Mouse (Mus musculus) neural tube, embryonic 12.5 days (tissue): Measurements from ENCODE around the gene Bms1. TPM values are rescaled to one million over a fixed set of nuclear protein-coding genes. Genes with fewer than 3 reads are reported as not detected.
A peak's percentile ranks its signal among the peaks of the same experiment; 100 is the strongest.

ENCODE experiments used
- ATAC-seq: fragments of 200-750 bp; cut with Nextera tagmentation; 2 replicates; pipeline ENCODE4 v1.8.0; 2017; ENCODE audit warnings: low read depth, mild to moderate bottlenecking, moderate TSS enrichment, moderate library complexity; ENCODE audit not compliant: low FRiP score
- H3K27ac ChIP-seq: fragments of 300-500 bp; sonication (generic); 2 replicates; pipeline ENCODE4 v1.5.1; 2016
- H3K27me3 ChIP-seq: fragments of 300-500 bp; sonication (generic); replicated peaks from 2 replicates; pipeline ENCODE4 v1.6.1; 2016; ENCODE audit warnings: mild to moderate bottlenecking
- H3K36me3 ChIP-seq: fragments of 300-500 bp; sonication (generic); 2 replicates; pipeline ENCODE4 v1.6.1; 2016; ENCODE audit warnings: mild to moderate bottlenecking
- H3K4me1 ChIP-seq: fragments of 300-500 bp; sonication (generic); 2 replicates; pipeline ENCODE4 v1.6.1; 2016
- H3K4me2 ChIP-seq: fragments of 300-500 bp; sonication (generic); replicated peaks from 2 replicates; pipeline ENCODE4 v1.6.1; 2016; ENCODE audit warnings: mild to moderate bottlenecking
- H3K4me3 ChIP-seq: fragments of 300-500 bp; sonication (generic); 2 replicates; pipeline ENCODE4 v1.5.1; 2016
- H3K9ac ChIP-seq: fragments of 300-500 bp; sonication (generic); 2 replicates; pipeline ENCODE4 v1.6.1; 2016; ENCODE audit warnings: mild to moderate bottlenecking
- H3K9me3 ChIP-seq: fragments of 300-500 bp; sonication (generic); 2 replicates; pipeline ENCODE4 v1.6.1; 2016; ENCODE audit warnings: mild to moderate bottlenecking
- WGBS: fragments of 180-500 bp; shearing (Covaris S2); methylation state at CpG from one replicate; pipeline ENCODE4 v1.1.7; 2016; 5-methylcytosine and 5-hydroxymethylcytosine counted together
- polyA plus RNA-seq: library from polyadenylated mRNA; unstranded; fragments of >200 nt; fragmentation: Nextera tagmentation; extraction: Ambion mirVana; gene quantifications from 2 replicates; pipeline ENCODE4 v1.2.1, GENCODE M21; 2016

The Bms1 gene
- 35.6 and 37.6 TPM in 2 replicates for polyA plus RNA-seq

GRCm38 (mm10) chr6:118419050-118419920 lies at the start of gene Bms1:
Gene Bms1, minus strand, starts transcription at chr6:118419474.
- peak within 1 kb of the TSS; percentile 62 for H3K4me2 ChIP-seq
- peaks cover 28% of the 10 kb centered on the region for H3K36me3 ChIP-seq
- peak within 1 kb of the TSS; percentile 53; the same call in 1 of the 2 replicates for H3K27ac ChIP-seq
- H3K27me3 ChIP-seq = no peaks in the 10 kb centered on the region
- peaks cover 11% of the 10 kb centered on the region for H3K4me1 ChIP-seq
- WGBS = under 1% methylated on average over 67 of the region's 67 CpGs
- H3K9me3 ChIP-seq = no peaks in the 10 kb centered on the region
- H3K9ac ChIP-seq = peak within 1 kb of the TSS; percentile 70
- H3K4me3 ChIP-seq = peak within 1 kb of the TSS; percentile 89
- peak; percentile 98 for ATAC-seq

- H3K27me3 ChIP-seq = no peaks in the 10 kb centered on the region
- ATAC-seq = no peak
- H3K4me3 ChIP-seq = no peak overlapping the region
- no peak overlapping the region for H3K9ac ChIP-seq
- no peaks in the 10 kb centered on the region for H3K4me1 ChIP-seq
- no peaks in the 10 kb centered on the region for H3K9me3 ChIP-seq
- peaks cover 30% of the 10 kb centered on the region for H3K36me3 ChIP-seq
- WGBS = 83% methylated on average over 15 of the region's 15 CpGs
- no peak overlapping the region for H3K4me2 ChIP-seq
- no peak overlapping the region for H3K27ac ChIP-seq
Measured at GRCm38 (mm10) chr6:118462069-118462705, 42.9 kb upstream of the Bms1 start.

- H3K36me3 ChIP-seq = peaks cover 5% of the 10 kb centered on the region; the same call in 1 of the 2 replicates
- H3K9me3 ChIP-seq = no peaks in the 10 kb centered on the region
- no peaks in the 10 kb centered on the region for H3K27me3 ChIP-seq
- H3K4me3 ChIP-seq = no peak overlapping the region
- no peak overlapping the region for H3K4me2 ChIP-seq
- ATAC-seq = no peak
- peaks cover 5% of the 10 kb centered on the region for H3K4me1 ChIP-seq
- WGBS = 95% methylated on average over 1 of the region's 1 CpGs
- no peak overlapping the region for H3K27ac ChIP-seq
- no peak overlapping the region for H3K9ac ChIP-seq
Measured at GRCm38 (mm10) chr6:118457726-118458125, 38.5 kb upstream of the Bms1 start.

GRCm38 (mm10) chr6:118455042-118455631 lies 35.9 kb upstream of the Bms1 start, which contains the start of gene Zfp248:
Gene Zfp248, minus strand, starts transcription at chr6:118455528.
- Histone ChIP-seq H3K36me3 (peaks cover 7% of the 10 kb centered on the region; the same call in 1 of the 2 replicates), H3K4me2 (peak within 1 kb of the TSS; percentile 67), H3K27ac (peak within 1 kb of the TSS; percentile 96), H3K4me3 (peak within 1 kb of the TSS; percentile 63), H3K9me3 (no peaks in the 10 kb centered on the region), H3K9ac (peak within 1 kb of the TSS; percentile 82), H3K27me3 (no peaks in the 10 kb centered on the region), H3K4me1 (peaks cover 5% of the 10 kb centered on the region)
- peak; percentile 97 for ATAC-seq
- under 1% methylated on average over 43 of the region's 43 CpGs for WGBS

- H3K27ac ChIP-seq = no peak overlapping the region
- 50% methylated on average over 8 of the region's 8 CpGs for WGBS
- ATAC-seq = no peak
Measured at GRCm38 (mm10) chr6:118454452-118454851, 35.2 kb upstream of the Bms1 start.

GRCm38 (mm10) chr6:118431502-118431901 lies 12.2 kb upstream of the Bms1 start:
- Histone ChIP-seq H3K27me3 (no peaks in the 10 kb centered on the region), H3K4me3 (no peak overlapping the region), H3K9ac (no peak overlapping the region), H3K27ac (no peak overlapping the region), H3K4me1 (no peaks in the 10 kb centered on the region), H3K36me3 (peaks cover 43% of the 10 kb centered on the region), H3K9me3 (peaks cover 7% of the 10 kb centered on the region; the same call in 1 of the 2 replicates), H3K4me2 (no peak overlapping the region)
- no peak for ATAC-seq
- 91% methylated on average over 4 of the region's 4 CpGs for WGBS

More at GRCm38 (mm10) chr6:118454452-118454851, 35.2 kb upstream of the Bms1 start:
- Histone ChIP-seq H3K4me1 (peaks cover 5% of the 10 kb centered on the region), H3K4me3 (peak overlapping the region; percentile 63), H3K27me3 (no peaks in the 10 kb centered on the region), H3K36me3 (peaks cover 7% of the 10 kb centered on the region; the same call in 1 of the 2 replicates), H3K4me2 (peak overlapping the region; percentile 67), H3K9me3 (no peaks in the 10 kb centered on the region), H3K9ac (peak overlapping the region; percentile 82; the same call in 1 of the 2 replicates)

GRCm38 (mm10) chr6:118426666-118427065 lies 7.4 kb upstream of the Bms1 start:
- WGBS = 88% methylated on average over 1 of the region's 1 CpGs
- ATAC-seq = no peak
- Histone ChIP-seq H3K27me3 (no peaks in the 10 kb centered on the region), H3K9me3 (peaks cover 7% of the 10 kb centered on the region; the same call in 1 of the 2 replicates), H3K4me3 (no peak overlapping the region), H3K27ac (no peak overlapping the region), H3K9ac (no peak overlapping the region), H3K4me1 (no peaks in the 10 kb centered on the region), H3K36me3 (peaks cover 35% of the 10 kb centered on the region), H3K4me2 (no peak overlapping the region)

GRCm38 (mm10) chr6:118410428-118410827 lies 8.8 kb downstream of the Bms1 start:
- H3K4me3 ChIP-seq = no peak overlapping the region
- no peaks in the 10 kb centered on the region for H3K9me3 ChIP-seq
- H3K4me2 ChIP-seq = no peak overlapping the region
- H3K27ac ChIP-seq = no peak overlapping the region
- peaks cover 77% of the 10 kb centered on the region for H3K36me3 ChIP-seq
- no peak for ATAC-seq
- H3K27me3 ChIP-seq = no peaks in the 10 kb centered on the region
- 64% methylated on average over 1 of the region's 1 CpGs for WGBS
- H3K9ac ChIP-seq = no peak overlapping the region
- H3K4me1 ChIP-seq = no peaks in the 10 kb centered on the region

- H3K4me3 ChIP-seq = no peak overlapping the region
- ATAC-seq = no peak
- H3K4me1 ChIP-seq = no peaks in the 10 kb centered on the region
- H3K36me3 ChIP-seq = peaks cover 80% of the 10 kb centered on the region
- no peak overlapping the region for H3K27ac ChIP-seq
- WGBS = 94% methylated on average over 5 of the region's 5 CpGs
- H3K27me3 ChIP-seq = no peaks in the 10 kb centered on the region
- H3K9me3 ChIP-seq = no peaks in the 10 kb centered on the region
- no peak overlapping the region for H3K9ac ChIP-seq
- H3K4me2 ChIP-seq = no peak overlapping the region
Measured at GRCm38 (mm10) chr6:118408510-118408909, 10.8 kb downstream of the Bms1 start.

- Histone ChIP-seq H3K36me3 (peaks cover 75% of the 10 kb centered on the region), H3K4me2 (no peak overlapping the region)
- no peak for ATAC-seq
Measured at GRCm38 (mm10) chr6:118406421-118406820, 12.9 kb downstream of the Bms1 start.

GRCm38 (mm10) chr6:118390746-118391145 lies 28.5 kb downstream of the Bms1 start:
- Histone ChIP-seq H3K27me3 (no peaks in the 10 kb centered on the region), H3K36me3 (peaks cover 76% of the 10 kb centered on the region), H3K9ac (no peak overlapping the region), H3K9me3 (no peaks in the 10 kb centered on the region), H3K4me1 (no peaks in the 10 kb centered on the region), H3K27ac (no peak overlapping the region), H3K4me2 (no peak overlapping the region), H3K4me3 (no peak overlapping the region)
- no peak for ATAC-seq

More at GRCm38 (mm10) chr6:118406421-118406820, 12.9 kb downstream of the Bms1 start:
- Histone ChIP-seq H3K9ac (no peak overlapping the region), H3K4me1 (no peaks in the 10 kb centered on the region), H3K4me3 (no peak overlapping the region), H3K9me3 (no peaks in the 10 kb centered on the region), H3K27me3 (no peaks in the 10 kb centered on the region), H3K27ac (no peak overlapping the region)
- WGBS = 83% methylated on average over 4 of the region's 4 CpGs

- no peaks in the 10 kb centered on the region for H3K4me1 ChIP-seq
- no peaks in the 10 kb centered on the region for H3K9me3 ChIP-seq
- no peak overlapping the region for H3K27ac ChIP-seq
- no peak overlapping the region for H3K4me2 ChIP-seq
- H3K4me3 ChIP-seq = no peak overlapping the region
- peaks cover 55% of the 10 kb centered on the region for H3K36me3 ChIP-seq
- WGBS = 88% methylated on average over 3 of the region's 3 CpGs
- no peaks in the 10 kb centered on the region for H3K27me3 ChIP-seq
- no peak for ATAC-seq
- H3K9ac ChIP-seq = no peak overlapping the region
Measured at GRCm38 (mm10) chr6:118385962-118386361, 33.3 kb downstream of the Bms1 start.
